Mouse (Mus musculus): ENCODE measurements around the gene Xrcc1.
"Not testable (repeated sequence)": the region's sequence is repeated elsewhere in the genome, so short reads cannot be mapped to it uniquely, and the experiment has no call there.

Gene Xrcc1

GRCm38 (mm10) chr7:24546068-24546614 lies at the start of gene Xrcc1, which contains the start of gene Pinlyp:
Gene Xrcc1, plus strand, starts transcription at chr7:24546289.
Gene Pinlyp, minus strand, starts transcription at chr7:24546118.
- DNase-seq (ENCODE audit: low read depth, low spot score), result no peak

DNA sequence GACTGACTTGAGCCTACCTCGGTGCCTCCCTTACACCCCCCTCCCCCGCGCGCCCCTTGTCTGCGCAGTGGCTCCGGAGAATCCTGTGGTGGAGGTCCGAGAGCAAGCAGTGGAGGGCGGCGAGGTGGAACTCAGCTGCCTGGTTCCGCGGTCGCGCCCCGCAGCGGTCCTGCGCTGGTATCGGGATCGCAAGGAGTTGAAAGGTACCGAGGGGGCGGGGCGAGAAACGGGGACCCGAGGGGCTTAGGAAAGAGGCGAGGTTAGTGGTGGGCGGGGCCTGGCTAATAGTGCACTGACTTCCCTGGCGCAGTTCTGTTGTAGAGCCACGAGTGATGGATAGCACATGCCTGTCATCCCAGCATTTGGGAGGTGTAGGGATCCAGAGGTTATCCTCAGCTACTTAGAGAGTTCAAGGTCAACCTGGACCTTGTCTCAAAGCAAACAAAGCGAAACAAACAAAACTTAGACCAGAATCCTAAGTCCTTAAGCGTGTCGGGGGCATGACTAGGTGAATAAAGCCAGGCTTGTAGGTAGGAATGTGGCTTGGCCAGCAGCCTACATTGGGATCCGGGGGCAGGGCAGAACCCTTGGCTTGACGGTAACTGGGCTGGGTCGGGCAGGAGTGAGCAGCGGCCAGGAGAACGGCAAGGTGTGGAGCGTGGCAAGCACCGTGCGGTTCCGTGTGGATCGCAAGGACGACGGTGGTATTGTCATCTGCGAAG lies 46.1 kb upstream of the Xrcc1 start:
- DNase-seq (ENCODE audit: low read depth, low spot score), result no peak

DNA sequence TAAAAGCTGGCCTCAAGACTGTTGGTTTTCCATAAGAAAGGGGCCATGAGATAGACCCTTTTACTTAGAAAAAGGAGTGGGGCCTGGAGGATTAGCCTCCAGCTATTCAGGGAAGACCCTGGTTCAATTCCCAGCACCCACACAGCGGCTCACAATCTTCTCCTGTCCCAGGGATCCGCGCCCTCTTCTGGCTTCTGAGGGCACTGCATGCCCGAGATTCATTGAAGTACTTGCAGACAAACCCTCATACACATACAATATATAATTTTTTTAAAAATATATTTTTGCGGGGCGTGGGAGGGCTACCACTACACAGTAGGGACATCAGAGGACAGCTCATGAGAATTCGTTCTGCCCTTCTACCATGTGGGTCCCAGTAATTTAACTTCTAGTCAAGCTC lies 45.2 kb upstream of the Xrcc1 start:
- DNase-seq (ENCODE audit: low read depth, low spot score), result peak; percentile 61

- DNase-seq (ENCODE audit: low read depth, low spot score), result peak; percentile 36
These were observed 44.6 kb upstream of the Xrcc1 start for GRCm38 (mm10) chr7:24501492-24501891.

DNA sequence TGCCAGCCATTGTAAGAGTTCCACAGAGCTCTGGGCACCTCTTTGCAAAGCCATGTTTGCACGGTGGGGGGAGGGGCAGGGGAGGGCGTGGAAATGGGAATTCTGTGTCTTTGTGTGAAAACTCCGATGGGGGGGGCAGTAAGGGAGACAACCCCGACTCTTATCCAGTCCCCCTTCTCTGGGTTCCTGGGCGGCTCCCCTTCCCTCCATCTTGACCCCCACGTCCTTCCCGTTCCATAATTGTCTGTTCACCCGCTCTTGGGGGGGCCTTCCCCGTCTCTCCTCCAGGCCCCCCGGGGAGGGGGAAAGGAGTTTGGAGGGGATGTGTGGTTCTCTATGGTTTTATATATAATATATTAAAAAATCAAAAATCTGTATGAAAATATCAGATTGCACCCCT lies 42.1 kb upstream of the Xrcc1 start:
- no peak for DNase-seq (ENCODE audit: low read depth, low spot score)

DNA sequence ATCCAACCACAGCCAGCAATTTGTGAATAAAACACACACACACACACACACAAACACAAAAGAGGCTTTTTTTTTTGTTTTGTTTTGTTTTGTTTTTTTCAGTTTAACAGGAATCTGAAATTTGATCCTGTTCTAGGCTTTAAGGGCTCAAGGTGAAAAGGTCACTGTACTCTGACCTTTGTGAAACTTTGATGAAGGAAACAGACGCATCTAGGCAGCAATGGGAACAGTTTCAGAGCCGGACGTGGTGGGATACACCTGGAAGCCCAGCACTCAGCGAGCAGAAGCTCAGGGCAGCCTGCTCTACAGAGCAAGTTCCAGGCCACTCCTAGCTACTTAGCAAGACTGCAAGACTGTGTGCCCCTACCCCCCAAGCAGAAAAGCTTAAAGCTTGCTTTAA lies 41.2 kb upstream of the Xrcc1 start:
- no peak for DNase-seq (ENCODE audit: low read depth, low spot score)

DNA sequence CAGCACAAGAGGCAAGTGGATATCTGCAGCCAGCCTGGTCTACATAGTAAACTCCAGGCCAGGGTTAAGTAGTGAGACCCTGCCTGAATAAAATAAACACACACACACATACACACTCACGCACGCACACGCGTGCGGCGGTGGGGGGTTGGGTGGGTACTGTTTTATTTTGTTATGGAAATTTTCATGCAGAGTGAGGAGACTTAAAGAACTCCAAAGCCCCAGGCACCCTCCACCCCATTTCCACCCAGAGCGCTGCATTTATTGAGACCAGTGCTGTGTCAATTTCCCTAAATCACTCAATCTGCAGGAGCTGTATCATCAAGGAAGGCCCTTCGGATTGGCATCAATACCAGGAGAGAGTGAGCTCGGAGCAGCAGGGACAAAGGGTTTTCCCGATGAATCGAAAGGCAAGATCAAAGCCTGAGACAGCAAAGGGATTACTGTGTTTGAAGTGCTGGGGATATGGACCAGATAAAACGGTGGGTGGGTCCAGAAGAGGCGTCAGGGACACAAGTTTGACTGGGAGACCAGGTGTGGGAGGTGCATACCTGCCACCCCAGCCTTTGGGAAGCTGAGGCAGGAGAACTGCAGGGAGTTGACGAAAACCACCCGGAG lies 40.5 kb upstream of the Xrcc1 start:
- DNase-seq (ENCODE audit: low read depth, low spot score), result no peak

- DNase-seq (ENCODE audit: low read depth, low spot score), result no peak
These were observed 40.0 kb upstream of the Xrcc1 start for GRCm38 (mm10) chr7:24506065-24506459.

GRCm38 (mm10) chr7:24506476-24506837 lies 39.6 kb upstream of the Xrcc1 start:
- DNase-seq (ENCODE audit: low read depth, low spot score), result peak; percentile 91

DNA sequence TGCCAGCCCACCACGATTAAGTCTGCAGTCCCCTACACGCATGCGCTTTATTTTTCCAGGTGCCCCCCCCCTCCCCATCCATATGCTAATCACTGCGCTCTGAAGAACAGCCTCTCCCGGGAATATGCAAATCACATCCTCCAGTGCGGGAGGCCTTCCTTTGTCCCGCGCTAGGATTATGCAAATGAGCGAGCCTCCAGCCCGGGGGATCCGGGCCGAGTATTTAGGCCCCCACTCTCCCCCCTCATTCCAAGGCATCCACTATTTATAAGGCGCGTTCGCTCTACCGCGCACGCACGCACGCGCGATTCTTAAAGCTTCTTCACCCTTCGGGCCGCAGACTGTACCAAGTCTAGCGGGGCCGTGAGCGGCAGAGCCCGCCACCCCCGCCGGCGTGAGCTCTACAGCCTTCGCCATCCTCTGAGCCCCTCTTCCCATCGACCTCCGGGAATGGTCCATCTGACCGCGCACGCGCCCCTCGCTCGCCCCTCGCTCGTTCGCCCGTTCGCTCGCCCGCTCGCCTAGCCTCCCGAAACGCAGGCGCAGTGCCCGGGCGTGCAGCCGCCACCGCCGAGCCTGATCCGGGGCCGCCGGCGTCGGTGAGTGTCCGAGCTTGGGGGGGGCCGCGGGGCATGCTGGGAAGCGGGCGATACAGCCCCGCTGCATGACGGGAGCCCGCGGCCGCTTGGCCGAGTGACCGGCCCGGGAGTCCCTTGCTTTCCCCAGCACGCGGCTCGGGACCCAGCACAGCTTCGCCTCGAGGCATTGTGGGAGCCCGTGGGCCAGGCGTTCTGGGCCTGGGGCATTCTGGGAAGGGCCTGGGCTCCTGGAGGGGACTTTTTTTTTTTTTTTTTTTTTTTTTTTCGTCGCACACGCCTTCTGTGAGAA lies 39.0 kb upstream of the Xrcc1 start, which contains the start of gene Zfp428:
TSS of gene Zfp428 (plus strand) at position 169 of the 888 bp plus-strand sequence.
- DNase-seq (ENCODE audit: low read depth, low spot score), result peak; percentile 95

DNA sequence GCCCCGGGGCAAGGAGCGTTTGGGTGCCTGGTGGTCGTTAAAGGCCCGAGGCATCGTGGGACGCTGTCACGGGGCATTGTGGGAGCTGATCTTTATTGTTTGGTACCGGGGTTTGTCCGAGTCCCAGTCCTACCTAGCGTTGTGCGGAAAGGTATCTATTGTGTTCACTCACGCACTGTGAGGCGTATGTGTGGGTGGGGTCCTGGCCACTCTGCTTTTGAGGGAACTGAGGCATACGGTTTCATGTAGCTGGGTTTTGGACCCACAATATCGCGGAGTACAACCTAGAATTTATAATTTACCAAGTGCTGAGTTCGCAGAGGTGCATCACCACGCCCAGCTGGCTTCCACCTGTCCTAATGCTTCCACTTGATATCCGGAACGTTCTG lies 38.4 kb upstream of the Xrcc1 start:
- peak; percentile 40 for DNase-seq (ENCODE audit: low read depth, low spot score)

DNA sequence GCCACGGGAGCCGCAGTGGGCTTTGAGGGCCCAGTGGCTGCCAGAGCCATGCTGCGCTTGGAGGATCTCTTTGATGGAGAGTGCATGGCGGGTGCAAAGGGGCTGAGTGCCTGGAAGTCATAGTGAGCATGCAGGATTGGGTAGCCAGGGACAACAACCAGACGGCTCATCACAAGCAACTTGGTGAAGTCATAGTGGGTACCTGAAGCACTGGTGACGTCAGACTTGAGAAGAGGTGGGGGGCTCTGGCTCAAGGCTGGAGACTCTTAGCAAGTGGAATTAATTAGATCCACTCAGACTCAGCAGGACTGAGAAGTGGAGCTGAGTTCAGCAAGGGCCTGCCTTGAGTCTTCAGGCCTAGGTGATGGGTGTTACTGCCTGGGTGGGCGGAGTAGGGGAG lies 33.7 kb upstream of the Xrcc1 start, which contains the start of gene AC161166.1:
TSS of gene AC161166.1 (minus strand) at position 101 of the 400 bp plus-strand sequence.
- no peak for DNase-seq (ENCODE audit: low read depth, low spot score)

DNA sequence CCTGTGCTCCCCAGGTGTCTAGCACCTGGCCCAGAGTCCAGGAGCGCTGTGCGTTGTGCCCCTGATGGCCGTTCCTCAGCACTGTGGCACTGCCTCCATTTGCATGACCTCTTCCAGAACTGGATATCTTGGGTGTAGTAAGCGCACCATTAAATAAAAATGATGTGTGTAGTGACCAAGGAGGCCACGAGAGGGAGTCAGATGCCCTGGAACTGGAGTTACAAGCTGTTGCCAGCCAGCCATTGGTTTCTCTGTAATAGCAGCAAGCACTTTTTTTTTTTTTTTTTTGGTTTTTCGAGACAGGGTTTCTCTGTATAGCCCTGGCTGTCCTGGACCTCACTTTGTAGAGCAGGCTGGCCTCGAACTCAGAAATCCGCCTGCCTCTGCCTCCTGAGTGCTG lies 29.8 kb upstream of the Xrcc1 start:
- DNase-seq (ENCODE audit: low read depth, low spot score), result peak; percentile 66

DNA sequence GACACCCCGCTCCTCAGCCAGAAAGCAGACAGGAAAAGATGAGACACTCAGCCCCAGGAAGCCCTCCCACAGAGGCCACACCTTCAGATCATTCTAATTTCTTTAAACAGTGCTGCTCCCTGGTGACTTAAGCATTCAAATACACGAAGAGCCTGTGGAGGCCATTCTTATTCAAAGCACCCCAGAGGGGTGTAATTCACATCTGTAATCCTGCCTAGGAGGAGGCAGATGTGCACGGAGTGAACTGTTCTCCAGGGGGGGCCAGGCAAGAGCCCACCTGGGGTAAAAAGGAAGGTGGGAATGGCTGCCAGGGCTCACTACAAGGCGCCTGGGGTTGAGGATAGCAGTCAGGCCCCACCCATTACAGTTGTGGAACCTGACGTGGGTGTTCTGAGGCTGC lies 29.0 kb upstream of the Xrcc1 start:
- DNase-seq (ENCODE audit: low read depth, low spot score), result no peak

GRCm38 (mm10) chr7:24517654-24518053 lies 28.4 kb upstream of the Xrcc1 start:
- DNase-seq (ENCODE audit: low read depth, low spot score), result peak; percentile 86

- no peak for DNase-seq (ENCODE audit: low read depth, low spot score)
These were observed 27.0 kb upstream of the Xrcc1 start for GRCm38 (mm10) chr7:24519130-24519529.

GRCm38 (mm10) chr7:24520054-24520453 lies 26.0 kb upstream of the Xrcc1 start:
- DNase-seq (ENCODE audit: low read depth, low spot score), result not testable (repeated sequence)

GRCm38 (mm10) chr7:24522805-24523204 lies 23.3 kb upstream of the Xrcc1 start:
- DNase-seq (ENCODE audit: low read depth, low spot score), result no peak

- DNase-seq (ENCODE audit: low read depth, low spot score), result no peak
These were observed 22.4 kb upstream of the Xrcc1 start for GRCm38 (mm10) chr7:24523723-24524122.

DNA sequence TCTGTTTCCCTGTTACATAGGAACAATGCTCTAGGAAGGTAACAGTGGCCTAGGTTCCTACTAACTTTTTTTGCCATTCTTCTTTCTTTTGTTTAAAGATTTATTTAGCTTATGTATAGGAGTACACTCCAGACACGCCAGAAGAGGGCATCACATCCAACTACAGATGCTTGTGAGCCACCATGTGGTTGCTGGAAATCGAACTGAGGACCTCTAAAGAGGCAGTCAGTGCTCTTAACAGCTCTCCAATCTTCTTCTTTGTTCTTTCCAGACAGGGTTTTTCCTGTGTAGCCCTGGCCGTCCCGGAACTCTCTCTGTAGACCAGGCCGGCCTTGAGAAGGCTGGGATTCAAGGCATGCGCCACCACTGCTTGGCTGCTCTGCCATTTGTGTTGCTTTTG lies 21.1 kb upstream of the Xrcc1 start:
- DNase-seq (ENCODE audit: low read depth, low spot score), result no peak

DNA sequence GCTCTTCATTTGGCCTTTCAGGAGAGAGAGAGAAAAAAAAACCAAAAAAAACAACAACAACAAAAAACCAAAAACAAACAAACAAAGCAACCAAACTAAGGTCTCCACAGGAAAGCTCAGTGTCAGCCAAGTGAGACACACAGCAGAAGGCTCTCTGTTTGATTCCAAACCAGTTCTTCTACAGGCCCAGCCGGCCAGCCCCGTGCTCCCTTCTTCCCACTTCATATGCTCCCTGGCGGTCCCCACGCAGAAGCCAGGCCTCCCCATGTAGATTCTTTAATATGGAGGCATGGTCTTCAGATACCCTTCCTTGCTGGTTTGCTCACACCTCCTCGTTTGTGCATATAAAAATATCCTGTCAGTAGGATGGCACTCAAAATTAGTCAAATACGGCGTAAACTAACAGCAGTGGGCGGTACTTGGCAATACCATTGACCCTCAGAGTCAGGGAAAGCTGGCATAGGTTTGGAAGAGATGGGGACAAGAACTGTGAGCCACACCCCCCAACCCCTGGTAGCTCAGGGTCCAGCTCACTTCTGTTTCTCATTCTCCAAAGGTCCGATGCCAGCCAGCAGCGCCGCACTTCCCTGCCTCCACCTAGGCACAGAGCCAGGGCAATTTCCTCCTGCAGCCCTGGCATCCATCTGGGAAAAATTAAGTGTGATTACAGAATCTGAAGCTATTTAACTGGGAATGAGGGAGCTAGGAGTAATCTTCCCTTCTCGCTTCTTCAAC lies 20.2 kb upstream of the Xrcc1 start:
- DNase-seq (ENCODE audit: low read depth, low spot score), result peak; percentile 76
